Comparison of ENCODE assay signal across 8 mouse cellular contexts in genomic region chr11:69122336-69122951, GRCm38 (mm10). TPM values are rescaled to one million over a fixed set of nuclear protein-coding genes. Genes with fewer than 3 reads are reported as not detected.
DNase-seq lines count a peak whose midpoint lies in the region; ATAC-seq and TF ChIP-seq lines count a peak whose summit lies in the region.

Gene 9130213A22Rik (minus strand): TSS chr11:69122589.

- H3K27me3 ChIP-seq in intestine, postnatal 0 days (replicated peaks; ENCODE audit: control insufficient read depth, insufficient read depth, low read length), result peaks cover 7% of the 10 kb centered on the region; the same call in 1 of the 2 replicates
- H3K27me3 ChIP-seq in limb, embryonic 11.5 days (ENCODE audit: control insufficient read depth, insufficient read depth, low read length), result 0 out of 2 replicates have a peak, but pooled peaks cover 7% of the 10 kb centered on the region
- peaks cover 35% of the 10 kb centered on the region for H3K27me3 ChIP-seq in midbrain, embryonic 13.5 days

- H3K27ac ChIP-seq in intestine, postnatal 0 days (ENCODE audit: low read depth, low read length), result peak within 1 kb of the TSS; percentile 78
- H3K27ac ChIP-seq in limb, embryonic 11.5 days (replicated peaks; ENCODE audit: low read depth, low read length), result peak within 1 kb of the TSS; percentile 24
- peak within 1 kb of the TSS; percentile 58 for H3K27ac ChIP-seq in midbrain, embryonic 13.5 days

- DNase-seq in adrenal gland, adult (ENCODE audit: inconsistent age in 2 of 2, low spot score in 1 of 2), result peak; percentile 93 to 97
- peak; percentile 94 for DNase-seq in embryo, embryonic 10 days (ENCODE audit: low spot score)
- DNase-seq in gastrocnemius, postnatal 36 days, result peak; percentile 82 to 86
- peak; percentile 93 for DNase-seq in limb, embryonic 11.5 days (ENCODE audit: low spot score)
- DNase-seq in spleen, adult 18-20 months, result peak; percentile 77 to 85
- DNase-seq in c-Kit-positive CD71-positive TER-119-positive erythroid progenitor cells, embryonic 14.5 days (ENCODE audit: low spot score), result no peak

- H3K9ac ChIP-seq in intestine, postnatal 0 days (ENCODE audit: low read depth, low read length), result peak within 1 kb of the TSS; percentile 53
- H3K9ac ChIP-seq in limb, embryonic 11.5 days (ENCODE audit: low read length), result peak within 1 kb of the TSS; percentile 60
- H3K9ac ChIP-seq in midbrain, embryonic 13.5 days (replicated peaks), result peak within 1 kb of the TSS; percentile 80

- peak within 1 kb of the TSS; percentile 93 for H3K4me2 ChIP-seq in intestine, postnatal 0 days (replicated peaks; ENCODE audit: low read depth)
- peak within 1 kb of the TSS; percentile 95 for H3K4me2 ChIP-seq in limb, embryonic 11.5 days (ENCODE audit: low read depth, severe bottlenecking)
- peak within 1 kb of the TSS; percentile 98 for H3K4me2 ChIP-seq in midbrain, embryonic 13.5 days (replicated peaks)

- peak; percentile 89 for TF ChIP-seq CTCF in intestine, postnatal 0 days (IDR thresholded peaks at IDR 0.05; ENCODE audit: low read depth)

- peak; percentile 12 for ATAC-seq in intestine, postnatal 0 days
- peak; percentile 55 for ATAC-seq in limb, embryonic 11.5 days (ENCODE audit: insufficient number of reproducible peaks, low FRiP score, low TSS enrichment, low read depth)
- ATAC-seq in midbrain, embryonic 13.5 days, result peak; percentile 73

- peak within 1 kb of the TSS; percentile 53 for H3K4me3 ChIP-seq in intestine, postnatal 0 days (ENCODE audit: low read depth, low read length)
- H3K4me3 ChIP-seq in limb, embryonic 11.5 days (ENCODE audit: low read depth, low read length), result peak within 1 kb of the TSS; percentile 75
- H3K4me3 ChIP-seq in midbrain, embryonic 13.5 days (replicated peaks), result peak within 1 kb of the TSS; percentile 75

- H3K4me1 ChIP-seq in intestine, postnatal 0 days (replicated peaks; ENCODE audit: control insufficient read depth, insufficient read depth, low read length), result 0 out of 2 replicates have a peak, but pooled peaks cover 12% of the 10 kb centered on the region
- H3K4me1 ChIP-seq in limb, embryonic 11.5 days (ENCODE audit: control insufficient read depth, insufficient read depth, low read length), result peaks cover 22% of the 10 kb centered on the region
- H3K4me1 ChIP-seq in midbrain, embryonic 13.5 days (replicated peaks), result peaks cover 62% of the 10 kb centered on the region

- H3K36me3 ChIP-seq in intestine, postnatal 0 days (ENCODE audit: control insufficient read depth, insufficient read depth), result no peaks in the 10 kb centered on the region
- H3K36me3 ChIP-seq in limb, embryonic 11.5 days (ENCODE audit: control insufficient read depth, insufficient read depth, low read length), result no peaks in the 10 kb centered on the region
- no peaks in the 10 kb centered on the region for H3K36me3 ChIP-seq in midbrain, embryonic 13.5 days

- intact Hi-C loops in gastrocnemius, postnatal 36 days (cut with DNase I), result loop anchor here (1.0 to 10.0 kb wide), 3 partner anchors 56 to 560 kb away; partner anchors contain the start of genes Rpl26 and Senp3

- WGBS in intestine, postnatal 0 days, result under 1% methylated on average over 59 of the region's 66 CpGs
- WGBS in limb, embryonic 11.5 days, result under 1% methylated on average over 63 of the region's 66 CpGs
- under 1% methylated on average over 57 of the region's 66 CpGs for WGBS in midbrain, embryonic 13.5 days

- no peaks in the 10 kb centered on the region for H3K9me3 ChIP-seq in intestine, postnatal 0 days (ENCODE audit: control insufficient read depth)
- H3K9me3 ChIP-seq in limb, embryonic 11.5 days (ENCODE audit: control insufficient read depth, low read length), result no peaks in the 10 kb centered on the region
- H3K9me3 ChIP-seq in midbrain, embryonic 13.5 days, result no peaks in the 10 kb centered on the region

RNA-seq across cellular contexts. Expression of gene 9130213A22Rik, which starts in this region (rescaled TPM):
- total RNA-seq in gastrocnemius, postnatal 36 days (2021), result not detected
- polyA plus RNA-seq in intestine, postnatal 0 days (2015; fragmentation: Nextera tagmentation; extraction: Ambion mirVana), result 0.12 and 0.37 TPM in 2 replicates
- polyA plus RNA-seq in limb, embryonic 11.5 days (2014; fragmentation: Nextera tagmentation; extraction: Ambion mirVana), result 0.19 TPM in 1 of 2 replicates, not detected in the other
- 0.28 TPM in 1 of 2 replicates, not detected in the other for polyA plus RNA-seq in midbrain, embryonic 13.5 days (2015; fragmentation: Nextera tagmentation; extraction: Ambion mirVana)

Comparison
In these comparisons a context has a peak if more than half of its experiments do, and no peak if none do; other contexts are left out.
1. Peak in DNase-seq in gastrocnemius, postnatal 36 days; RNA of the gene not detected or under 1 TPM.
2. Peak in ATAC-seq, H3K4me3 ChIP-seq, H3K27ac ChIP-seq, H3K9ac ChIP-seq and H3K4me2 ChIP-seq in intestine, postnatal 0 days; RNA of the gene not detected or under 1 TPM.
3. Peak in DNase-seq, ATAC-seq, H3K4me3 ChIP-seq, H3K27ac ChIP-seq, H3K9ac ChIP-seq and H3K4me2 ChIP-seq in limb, embryonic 11.5 days; RNA of the gene not detected or under 1 TPM.
4. Peak in ATAC-seq, H3K4me3 ChIP-seq, H3K27ac ChIP-seq, H3K9ac ChIP-seq and H3K4me2 ChIP-seq in midbrain, embryonic 13.5 days; RNA of the gene not detected or under 1 TPM.
5. ATAC-seq: peak in every context shown above with its lines; median percentile 73 in midbrain, embryonic 13.5 days; 55 in limb, embryonic 11.5 days; 12 in intestine, postnatal 0 days.
6. H3K27ac ChIP-seq: peak in every context shown above with its lines; median percentile 78 in intestine, postnatal 0 days; 58 in midbrain, embryonic 13.5 days; 24 in limb, embryonic 11.5 days.